Mouse (Mus musculus): ENCODE results near the gene Celf5. TPM values are rescaled to one million over a fixed set of nuclear protein-coding genes. Genes with fewer than 3 reads are reported as not detected.

Celf5 gene
- polyA plus RNA-seq (2012) = 0.05 and 0.08 TPM in 2 replicates

DNA sequence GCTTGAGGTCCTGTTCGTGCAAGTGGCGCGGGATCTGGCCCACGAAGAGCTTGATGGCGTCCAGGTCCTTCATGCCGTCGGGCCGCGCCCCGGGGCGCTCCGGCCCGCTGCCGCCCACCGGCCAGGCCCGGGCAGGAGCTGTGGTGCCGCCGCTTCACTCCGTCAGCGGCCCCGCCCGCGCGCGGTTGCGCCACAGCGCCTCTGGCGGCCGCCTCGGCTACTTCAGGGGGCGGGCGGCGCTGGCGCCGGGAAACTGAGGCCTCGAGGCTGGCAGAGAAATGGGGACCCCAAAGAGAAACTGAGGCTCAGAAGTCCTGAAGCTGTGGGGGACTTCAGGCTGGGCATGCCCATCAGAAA lies at the start of gene Celf5:
Celf5 (minus strand) TSS at position 177 of the 357 bp plus-strand sequence.
- TF ChIP-seq GATA1 (IDR thresholded peaks at IDR 0.05; ENCODE audit: low read length) = no peak

DNA sequence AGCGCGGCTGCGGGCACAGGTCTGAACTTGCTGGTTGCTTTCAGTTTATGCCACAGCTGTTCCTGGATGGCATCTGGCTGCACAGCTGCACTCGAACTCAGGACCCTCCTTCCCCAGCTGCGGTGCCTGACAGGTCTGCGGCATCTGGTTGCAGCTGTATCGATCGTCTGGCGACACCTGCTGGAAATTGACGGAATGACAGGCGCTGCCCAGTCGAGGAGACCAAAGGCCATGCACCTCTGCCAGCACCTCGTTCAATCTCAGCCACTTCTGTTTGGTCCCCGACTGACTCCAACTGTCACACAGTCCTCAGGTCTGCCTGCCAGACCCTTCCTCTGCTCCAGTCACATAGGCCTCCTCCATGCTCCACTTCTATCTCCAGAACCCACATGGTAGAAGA lies 44.3 kb upstream of the Celf5 start:
- TF ChIP-seq GATA1 (IDR thresholded peaks at IDR 0.05; ENCODE audit: low read length) = no peak

DNA sequence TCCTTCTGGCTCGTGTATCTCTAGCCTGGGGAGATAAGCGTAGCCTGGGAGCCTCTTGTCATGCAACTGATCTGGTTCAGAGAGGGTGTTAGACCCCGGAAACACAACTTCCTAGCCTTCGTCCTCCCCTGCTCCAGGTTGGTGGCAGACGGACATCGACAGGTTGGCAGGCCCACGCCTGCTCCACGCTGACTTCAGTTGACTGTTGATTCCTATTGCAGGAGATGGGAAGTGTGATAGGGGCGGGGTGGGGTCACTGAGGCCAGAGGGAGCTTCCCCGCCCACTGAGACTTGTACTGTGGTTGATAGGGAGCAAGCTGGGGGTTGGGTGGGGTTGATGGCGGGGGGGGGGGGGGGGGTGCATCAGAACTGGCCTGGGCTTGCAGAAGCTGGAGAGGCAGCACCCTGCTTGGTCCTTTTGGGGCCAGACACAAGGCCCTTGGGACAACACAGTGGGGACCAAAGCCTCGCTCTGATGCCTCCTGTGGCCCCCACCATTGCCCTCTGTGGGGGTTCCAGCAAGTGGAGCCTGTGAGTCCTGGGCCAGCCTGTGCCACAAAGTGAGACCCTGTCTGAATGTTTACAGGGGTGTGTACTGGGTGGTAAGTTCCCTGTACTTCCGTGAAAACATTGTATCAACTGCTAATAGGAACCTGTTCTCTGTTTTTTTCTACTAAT lies 42.6 kb upstream of the Celf5 start:
- TF ChIP-seq GATA1 (IDR thresholded peaks at IDR 0.05; ENCODE audit: low read length) = no peak

DNA sequence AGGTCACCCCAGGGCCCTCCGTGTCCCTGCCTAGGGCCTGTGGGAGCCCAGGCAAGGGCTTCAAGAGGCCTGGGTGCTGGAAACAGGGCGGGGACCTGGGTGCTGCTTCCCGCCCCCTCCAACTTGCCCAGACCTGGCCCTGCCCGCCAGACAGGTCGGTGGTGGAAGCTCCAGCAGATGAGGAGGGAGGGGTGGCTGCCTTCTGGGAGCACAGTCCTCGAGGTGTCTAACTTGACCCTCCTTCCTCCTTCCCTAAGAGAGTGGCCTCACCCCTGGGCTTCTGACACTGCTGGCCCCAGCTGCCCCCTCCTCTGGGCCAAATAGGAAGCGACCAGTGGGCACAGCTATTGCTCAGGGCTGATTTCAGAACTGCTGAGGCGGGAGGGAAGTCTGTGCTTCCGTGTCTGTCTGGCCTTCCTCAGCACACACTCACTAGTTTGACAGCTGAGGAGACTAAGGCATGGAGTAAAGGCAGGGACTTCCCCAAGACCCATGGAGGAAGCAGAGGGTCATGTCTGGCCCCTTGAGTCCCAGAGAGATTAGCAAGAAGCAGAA lies 41.6 kb upstream of the Celf5 start, which contains the start of gene Gna15:
Gna15 (minus strand) TSS at position 175 of the 555 bp plus-strand sequence.
- TF ChIP-seq GATA1 (IDR thresholded peaks at IDR 0.05; ENCODE audit: low read length) = no peak

DNA sequence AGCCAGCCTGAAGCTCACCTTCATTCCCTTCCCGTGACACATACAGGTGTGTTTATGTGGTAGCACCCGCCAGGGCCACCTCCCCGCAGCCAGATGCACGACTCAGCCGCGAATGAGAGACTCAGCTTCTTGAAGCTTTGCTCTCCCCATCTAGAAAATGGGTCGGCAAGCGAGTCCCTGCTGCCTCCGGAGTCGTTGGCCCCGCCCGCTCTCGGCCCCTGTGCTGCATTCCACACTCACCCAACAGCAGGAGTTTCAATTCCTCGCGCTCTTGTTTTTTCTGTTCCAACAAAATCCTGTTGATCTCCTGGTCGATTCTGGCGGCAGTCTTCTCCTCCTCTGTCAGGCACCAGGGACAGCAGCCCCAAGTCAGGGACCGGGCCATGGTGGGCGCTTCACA lies 41.1 kb upstream of the Celf5 start:
- TF ChIP-seq GATA1 (IDR thresholded peaks at IDR 0.05; ENCODE audit: low read length) = no peak

DNA sequence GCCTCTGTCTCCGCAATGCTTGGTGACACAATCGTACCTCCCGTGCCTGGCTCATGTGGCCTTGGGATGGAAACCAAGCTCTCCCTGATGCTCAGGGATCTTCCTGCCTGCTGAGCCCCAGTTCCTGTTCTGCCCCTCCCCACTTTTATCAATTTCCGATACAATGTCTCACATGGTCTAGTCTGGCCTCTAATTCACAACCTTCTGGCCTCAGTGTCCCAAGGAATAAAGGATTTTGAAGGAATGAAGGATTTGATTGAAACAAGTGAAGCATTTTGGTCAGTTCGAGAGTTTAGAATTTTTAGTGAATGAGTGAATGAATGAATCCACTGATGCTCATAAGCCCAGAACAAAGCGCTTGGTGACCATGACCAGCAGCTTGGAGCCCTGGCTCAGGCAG lies 40.6 kb upstream of the Celf5 start:
- TF ChIP-seq GATA1 (IDR thresholded peaks at IDR 0.05; ENCODE audit: low read length) = no peak

DNA sequence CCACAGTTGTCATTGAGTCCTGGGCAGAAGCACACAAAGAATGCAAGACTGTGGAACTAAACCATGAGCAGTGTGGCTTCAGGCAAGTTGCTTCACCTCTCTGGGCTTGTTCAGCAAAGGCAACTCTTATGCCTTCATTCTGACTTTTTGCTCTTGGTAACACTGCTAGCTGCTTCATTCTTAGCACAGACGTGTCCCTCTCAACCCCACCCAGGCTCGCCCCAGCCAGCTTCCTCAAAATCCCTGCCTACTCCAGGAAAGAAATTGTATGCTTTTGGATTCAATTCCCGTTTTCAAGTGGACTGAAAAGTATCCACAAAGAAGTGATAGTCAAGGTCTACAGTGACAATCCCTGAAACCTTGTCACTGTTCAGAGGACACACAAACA lies 37.5 kb upstream of the Celf5 start:
- no peak for TF ChIP-seq GATA1 (IDR thresholded peaks at IDR 0.05; ENCODE audit: low read length)

DNA sequence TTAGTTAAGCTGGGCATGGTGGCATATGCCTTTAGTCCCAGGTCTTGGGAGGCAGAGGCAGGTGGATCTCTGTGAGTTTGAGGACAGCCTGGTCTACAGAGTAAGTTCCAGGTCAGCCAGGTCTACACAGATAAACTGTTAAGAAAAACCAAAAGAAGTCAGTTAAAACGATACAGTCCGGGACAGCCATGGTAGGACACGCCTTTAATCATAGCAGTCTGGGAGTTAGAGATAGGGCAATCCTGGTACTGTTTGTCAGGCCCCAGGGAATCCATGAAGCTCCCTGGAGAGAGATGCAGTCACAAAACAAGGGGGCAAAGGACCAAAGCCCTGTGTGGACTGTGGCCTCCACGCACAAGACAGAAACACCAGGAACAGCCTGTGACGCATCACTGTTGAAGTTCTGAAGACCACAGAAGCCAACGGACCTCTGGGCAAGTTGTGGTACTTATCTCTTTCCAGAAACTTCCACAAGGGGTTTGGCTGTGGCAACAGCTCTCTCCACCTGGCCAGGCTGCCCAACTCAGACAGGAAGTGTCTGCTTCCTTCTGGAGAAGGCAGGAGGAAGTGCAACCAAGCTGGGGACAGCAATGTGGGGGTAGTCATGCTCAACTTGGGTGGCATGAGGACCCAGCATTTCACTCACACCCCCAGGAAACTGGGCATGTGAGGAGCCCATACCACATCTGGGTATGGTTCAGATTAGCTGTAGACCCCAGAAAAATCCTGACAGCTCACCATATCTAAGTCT lies 36.9 kb upstream of the Celf5 start:
- TF ChIP-seq GATA1 (IDR thresholded peaks at IDR 0.05; ENCODE audit: low read length) = peak; percentile 40

DNA sequence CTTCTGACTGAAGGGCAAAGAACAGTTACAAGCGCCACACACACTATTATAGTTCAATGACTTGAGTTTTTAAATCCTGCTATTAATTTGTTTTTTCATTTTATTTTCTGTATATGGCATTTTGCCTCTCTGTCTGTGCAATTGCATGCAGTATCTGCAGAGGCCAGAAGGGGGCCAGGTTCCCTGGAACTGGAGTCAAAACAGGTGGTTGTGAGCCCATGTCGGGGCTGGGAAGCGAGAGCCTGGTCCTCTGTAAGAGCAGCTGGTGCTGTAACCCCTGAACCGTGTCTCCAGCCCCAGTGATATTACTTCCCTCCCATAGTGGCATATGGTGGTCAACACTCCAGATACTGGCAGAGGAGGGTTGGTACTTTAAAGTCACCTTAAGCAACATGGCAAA lies 36.0 kb upstream of the Celf5 start:
- no peak for TF ChIP-seq GATA1 (IDR thresholded peaks at IDR 0.05; ENCODE audit: low read length)

DNA sequence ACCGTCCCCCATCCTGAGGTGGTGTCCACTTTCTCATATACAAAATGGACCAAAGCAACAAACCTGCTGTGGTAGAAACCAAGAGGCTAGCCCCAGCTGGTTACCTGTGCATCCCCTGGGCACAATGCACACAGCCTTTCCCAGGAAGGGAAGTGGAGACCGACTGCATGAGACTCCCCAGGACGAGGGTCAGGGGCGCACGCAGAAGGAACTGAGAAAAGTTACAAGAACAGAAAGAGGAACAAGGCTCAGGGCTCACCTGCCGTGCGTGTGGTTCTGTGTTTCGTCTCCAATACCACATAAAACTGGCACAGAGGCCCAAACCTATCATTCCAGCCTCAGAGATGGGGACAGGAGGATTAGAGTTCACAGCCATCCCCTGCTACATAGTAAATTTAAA lies 34.7 kb upstream of the Celf5 start:
- TF ChIP-seq GATA1 (IDR thresholded peaks at IDR 0.05; ENCODE audit: low read length) = no peak

DNA sequence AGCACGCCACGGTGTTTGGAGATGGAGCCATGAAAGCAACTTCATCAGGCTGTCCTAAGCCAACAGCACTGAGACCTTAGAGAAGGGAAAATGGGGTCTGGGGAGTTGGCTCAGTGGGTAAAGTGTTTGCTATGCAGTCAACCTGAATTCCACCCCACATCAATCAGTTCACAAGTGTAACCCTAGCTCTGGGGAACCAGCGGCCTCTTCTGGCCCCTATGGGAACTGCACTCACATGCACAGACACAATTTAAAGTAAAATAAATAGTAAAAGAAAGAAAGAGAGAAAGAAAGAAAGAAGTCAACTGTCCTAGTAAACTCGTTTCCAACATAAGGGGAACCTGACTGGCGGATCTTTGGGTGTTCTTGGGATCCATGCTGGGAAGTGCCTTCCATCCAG lies 31.3 kb upstream of the Celf5 start:
- TF ChIP-seq GATA1 (IDR thresholded peaks at IDR 0.05; ENCODE audit: low read length) = no peak

DNA sequence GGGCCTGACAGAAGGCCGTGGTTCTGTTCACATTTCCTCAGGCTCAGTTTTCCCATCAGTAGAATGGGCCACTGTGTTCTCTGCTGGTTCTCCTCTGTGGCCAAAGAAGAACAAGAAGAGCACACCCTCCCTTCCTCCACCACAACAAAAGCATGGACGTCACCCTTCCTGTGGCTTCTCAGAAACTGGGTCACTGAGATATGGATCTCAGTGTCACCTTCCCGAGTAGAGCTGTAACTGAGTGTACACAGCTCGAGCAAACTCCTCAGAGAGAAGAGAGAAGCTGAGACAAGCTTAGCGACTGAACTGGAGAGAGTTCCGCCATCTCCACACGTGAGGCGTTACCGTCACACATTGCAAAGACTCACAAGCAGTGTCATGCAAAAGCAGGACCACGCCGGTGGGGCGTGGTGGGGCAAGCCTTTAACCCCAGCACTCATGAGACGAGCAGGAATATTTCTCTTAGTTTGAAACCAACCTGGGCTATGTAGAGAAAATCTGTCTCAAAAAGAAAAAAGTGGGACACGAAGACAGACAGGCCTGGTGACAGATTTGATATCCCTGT lies 27.8 kb upstream of the Celf5 start:
- TF ChIP-seq GATA1 (IDR thresholded peaks at IDR 0.05; ENCODE audit: low read length) = no peak

DNA sequence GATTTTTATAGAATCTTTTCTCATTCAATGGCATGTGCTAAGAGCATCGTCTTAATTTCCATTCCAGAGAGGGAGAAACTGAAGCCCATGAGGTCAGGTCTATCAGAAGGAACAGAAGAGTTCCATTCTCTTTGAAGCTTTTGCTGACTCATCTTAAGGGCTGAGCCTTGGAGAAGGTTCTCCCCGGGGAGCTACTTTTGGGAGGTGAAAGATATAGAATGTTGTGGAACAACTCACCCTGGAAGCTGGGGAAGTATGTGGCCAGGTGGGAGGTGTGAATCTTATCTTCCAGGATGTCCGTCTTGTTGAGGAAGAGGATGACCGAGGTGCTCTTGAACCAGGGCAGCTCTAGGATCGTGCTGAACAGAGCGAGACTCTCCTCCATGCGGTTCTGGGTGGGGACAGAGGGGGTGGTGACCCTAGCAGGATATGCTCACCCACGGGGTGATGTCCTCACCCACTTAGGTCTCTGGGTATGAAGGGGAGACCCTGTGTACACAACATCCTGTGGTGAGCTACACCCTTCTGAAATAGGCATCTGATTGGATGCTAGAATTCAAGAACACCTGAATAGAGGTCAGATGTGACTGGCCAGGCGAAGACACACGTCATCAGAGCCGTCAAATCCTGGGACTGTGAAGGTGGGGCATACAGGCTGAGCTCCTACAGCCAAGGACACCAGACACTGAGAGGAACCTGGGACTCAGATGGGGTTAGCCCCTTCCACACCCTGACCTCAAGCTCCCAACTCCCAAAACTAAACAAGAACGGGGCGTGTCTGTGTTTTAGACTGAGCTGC lies 25.4 kb upstream of the Celf5 start:
- TF ChIP-seq GATA1 (IDR thresholded peaks at IDR 0.05; ENCODE audit: low read length) = no peak

DNA sequence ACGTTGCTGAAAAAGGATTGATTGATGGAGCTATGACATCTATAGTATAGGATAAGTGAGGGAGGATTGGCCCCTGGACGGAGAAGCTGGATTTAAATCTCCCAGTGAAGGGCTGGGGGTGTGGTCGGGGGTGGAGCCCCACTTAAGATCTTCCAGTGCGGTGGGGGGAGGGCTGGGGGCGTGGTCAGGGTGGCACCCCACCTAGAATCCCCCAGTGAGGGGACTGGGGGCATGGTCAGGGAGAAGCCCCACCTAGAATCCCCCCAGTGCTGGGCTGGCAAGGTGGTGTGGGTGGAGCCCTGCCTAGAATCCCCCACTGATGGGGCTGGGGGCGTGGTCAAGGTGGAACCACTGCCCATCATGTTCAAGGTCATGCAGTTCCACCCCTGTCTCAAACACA lies 24.6 kb upstream of the Celf5 start:
- no peak for TF ChIP-seq GATA1 (IDR thresholded peaks at IDR 0.05; ENCODE audit: low read length)

DNA sequence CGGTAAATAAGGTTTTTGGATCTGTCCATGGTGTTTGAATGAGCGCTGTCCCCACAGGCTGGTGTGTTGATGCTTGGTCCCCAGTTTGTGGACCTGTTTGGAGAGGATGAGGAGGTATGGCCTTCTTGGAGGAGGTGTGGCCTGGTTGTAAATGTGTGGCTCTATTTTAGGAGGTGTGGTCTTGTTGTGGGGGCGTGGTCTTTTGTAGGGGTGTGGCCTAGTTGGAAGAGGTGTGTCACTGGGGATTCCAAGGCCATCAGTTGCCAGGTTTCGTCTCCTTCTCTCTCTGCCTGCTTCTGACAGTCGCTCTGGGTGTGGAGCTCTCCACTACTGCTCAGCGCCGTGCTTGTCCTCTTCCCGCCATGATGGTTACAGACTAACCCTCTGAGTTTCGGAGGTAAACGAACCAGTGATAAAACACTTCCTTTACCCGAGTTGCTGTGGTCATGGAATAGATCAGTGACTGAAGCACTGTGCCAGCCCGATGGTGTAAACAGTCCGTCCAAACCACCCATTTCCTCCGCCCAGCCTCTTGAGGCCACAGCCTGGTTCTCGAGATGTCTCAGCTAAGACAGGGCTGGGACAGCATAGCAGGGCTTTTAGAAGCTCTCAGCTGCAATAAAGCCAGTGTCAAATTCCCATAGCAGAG lies 22.6 kb upstream of the Celf5 start:
- no peak for TF ChIP-seq GATA1 (IDR thresholded peaks at IDR 0.05; ENCODE audit: low read length)
